Mouse (Mus musculus): ENCODE data around the gene Brat1.

The Brat1 gene

DNA sequence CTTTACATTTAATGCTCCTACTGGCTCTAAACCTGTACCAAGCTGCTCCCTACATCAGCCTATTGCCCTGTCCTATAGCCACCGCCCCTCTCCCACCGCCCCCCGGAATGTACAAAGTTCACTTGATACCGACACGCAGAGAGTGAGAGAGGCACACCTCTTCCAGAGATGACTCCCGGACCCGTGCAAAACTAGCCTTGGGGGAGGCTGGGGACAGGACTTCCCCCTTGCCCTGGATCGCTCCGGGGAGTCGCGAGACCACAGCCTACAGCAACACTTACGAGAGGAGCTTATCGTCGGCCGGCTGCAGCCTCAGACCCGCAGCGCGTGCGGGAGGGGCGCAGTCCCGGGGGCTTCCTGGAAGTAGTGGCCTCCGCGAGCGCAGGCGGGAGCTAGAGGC, 3.1 kb upstream of the Brat1 start:
- no peak for DNase-seq (ENCODE audit: low spot score in 2 of 2)

DNA sequence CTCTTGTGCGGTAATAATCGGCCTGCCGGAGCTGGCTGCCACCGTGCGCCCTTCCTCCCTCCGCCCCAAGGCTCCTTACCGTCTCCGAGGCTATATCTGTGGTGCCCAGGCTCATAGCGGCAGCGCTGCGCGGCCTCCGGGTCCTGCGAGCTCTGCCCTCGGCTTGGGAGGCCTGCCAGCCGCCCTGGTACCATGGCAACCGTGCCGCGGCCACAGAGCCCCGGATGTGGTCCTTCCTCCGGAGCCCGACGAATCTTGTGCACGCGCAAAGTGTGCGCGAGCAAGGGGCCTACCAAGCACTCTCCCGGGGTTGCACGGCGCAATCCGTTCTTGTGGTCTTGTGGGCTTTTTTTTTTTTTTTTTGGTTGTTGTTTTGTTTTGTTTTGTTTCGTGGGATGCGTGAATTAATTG, 2.7 kb upstream of the Brat1 start, which contains the start of gene Iqce:
Gene Iqce, minus strand, starts transcription at position 276 of the 411 bp plus-strand sequence.
- peak; percentile 91 for DNase-seq (ENCODE audit: low spot score in 2 of 2)

DNA sequence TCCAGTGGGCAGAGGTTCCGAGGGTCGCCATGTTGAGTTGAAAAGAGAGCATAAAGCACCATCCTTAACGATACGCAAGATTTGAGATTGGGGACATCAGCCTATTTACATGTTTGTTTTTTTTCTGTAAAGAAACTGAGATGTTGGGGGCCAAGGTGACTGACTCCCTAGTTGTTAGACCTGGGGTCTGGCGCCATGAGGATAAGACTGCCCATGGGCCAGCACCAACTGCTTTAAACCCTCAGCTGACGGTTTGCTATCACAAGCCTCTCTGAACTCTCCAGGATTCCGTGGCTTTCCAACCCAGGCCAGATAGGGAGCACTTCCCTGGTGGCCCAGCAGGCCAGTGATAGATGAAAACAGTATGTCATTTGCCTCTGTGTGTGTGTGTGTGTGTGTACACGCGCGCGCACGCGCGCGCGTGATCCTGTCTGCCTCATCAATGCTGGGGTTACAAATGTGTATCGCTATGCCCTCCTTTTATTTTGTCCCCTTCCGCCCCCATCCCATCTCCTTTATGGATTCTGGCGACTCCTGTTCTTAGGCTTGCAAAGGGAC, 2.1 kb upstream of the Brat1 start:
- no peak for DNase-seq (ENCODE audit: low spot score in 2 of 2)

DNA sequence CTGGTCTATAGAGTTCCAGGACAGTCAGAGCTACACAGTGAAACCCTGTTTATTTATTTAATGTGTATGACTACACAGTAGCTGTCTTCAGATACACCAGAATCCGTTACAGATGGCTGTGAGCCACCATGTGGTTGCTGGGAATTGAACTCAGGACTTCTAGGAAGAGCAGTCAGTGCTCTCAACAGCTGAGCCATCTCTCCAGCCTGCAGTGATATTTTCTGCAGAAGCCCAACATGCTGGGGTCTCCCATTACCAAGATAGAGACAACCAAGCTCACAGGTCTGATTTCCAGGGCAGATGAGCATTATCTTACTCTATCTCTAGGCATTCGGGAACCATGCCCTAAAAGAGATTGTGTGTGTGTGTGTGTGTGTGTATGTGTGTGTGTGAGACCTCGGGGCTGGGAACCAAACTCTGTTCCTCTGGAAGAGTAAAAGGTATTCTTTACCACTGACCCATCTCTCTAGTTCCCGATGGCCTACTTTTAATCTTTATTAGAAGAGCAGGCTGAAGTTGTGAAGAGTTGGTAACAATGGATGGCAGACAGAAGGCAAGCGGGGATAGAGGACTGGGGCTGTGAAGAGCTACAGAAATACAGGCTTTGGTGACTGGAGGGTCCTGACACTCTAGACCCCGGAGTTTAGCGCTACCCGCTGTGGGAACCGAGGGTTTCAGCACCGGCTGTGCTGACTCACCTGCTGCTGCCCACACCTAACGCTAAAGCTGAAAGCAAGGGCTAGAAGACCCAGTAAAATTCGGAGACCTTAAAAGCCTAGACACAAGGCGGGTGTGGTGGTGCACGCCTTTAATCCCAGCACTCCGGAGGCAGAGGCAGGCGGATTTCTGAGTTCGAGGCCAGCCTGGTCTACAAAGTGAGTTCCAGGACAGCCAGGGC, 1.1 kb upstream of the Brat1 start:
- peak in 1 of 2 experiments; percentile 42 for DNase-seq (ENCODE audit: low spot score in 2 of 2)

DNA sequence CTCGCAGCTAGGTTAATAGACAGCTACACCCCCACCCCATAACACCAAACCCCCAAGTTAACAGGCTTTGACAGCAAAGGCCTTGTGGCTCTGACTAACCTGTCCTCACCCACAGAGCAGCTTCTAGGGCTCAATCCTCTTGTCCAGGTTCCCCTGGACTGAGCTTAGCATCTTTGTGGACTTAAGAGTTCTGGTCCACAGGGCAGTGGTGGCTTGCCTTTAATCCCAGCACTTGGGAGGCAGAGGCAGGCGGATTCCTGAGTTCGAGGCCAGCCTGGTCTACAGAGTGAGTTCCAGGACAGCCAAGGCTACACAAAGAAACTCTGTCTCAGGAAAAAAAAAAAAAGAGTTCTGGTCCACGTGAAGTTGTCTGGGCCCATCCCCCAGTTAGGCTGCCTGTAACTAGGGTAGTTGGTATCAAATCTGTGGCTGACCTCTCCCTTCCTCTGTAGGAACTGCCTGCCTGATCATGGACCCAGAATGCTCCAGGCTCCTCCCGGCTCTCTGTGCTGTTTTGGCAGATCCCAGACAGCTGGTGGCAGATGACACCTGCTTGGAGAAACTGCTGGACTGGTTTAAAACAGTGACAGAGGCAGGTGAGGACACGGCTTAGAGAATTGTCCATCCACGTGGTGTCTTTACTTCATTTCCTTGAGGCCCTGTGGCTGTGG, 825 bp downstream of the Brat1 start:
- no peak for DNase-seq (ENCODE audit: low spot score in 2 of 2)

DNA sequence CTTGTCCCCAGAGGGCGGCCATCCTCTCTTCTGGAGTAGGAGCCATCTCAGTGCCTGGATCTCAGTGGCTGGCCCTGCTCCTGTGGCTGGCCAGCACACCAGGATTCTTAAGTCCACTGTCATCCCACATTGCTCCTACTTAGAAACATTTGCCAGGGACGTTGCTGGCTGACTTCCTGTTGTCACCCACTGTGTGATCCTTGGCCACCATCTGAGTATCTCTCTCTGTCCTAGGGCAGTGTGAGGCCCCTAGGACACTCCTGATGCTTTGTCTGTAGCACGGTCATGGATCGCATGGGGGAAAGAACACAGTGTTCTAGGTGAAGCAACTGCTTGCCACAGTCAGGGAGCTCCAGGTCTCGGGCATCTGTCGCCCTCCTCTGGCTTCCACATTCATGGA, 5.5 kb downstream of the Brat1 start:
- no peak for DNase-seq (ENCODE audit: low spot score in 2 of 2)

DNA sequence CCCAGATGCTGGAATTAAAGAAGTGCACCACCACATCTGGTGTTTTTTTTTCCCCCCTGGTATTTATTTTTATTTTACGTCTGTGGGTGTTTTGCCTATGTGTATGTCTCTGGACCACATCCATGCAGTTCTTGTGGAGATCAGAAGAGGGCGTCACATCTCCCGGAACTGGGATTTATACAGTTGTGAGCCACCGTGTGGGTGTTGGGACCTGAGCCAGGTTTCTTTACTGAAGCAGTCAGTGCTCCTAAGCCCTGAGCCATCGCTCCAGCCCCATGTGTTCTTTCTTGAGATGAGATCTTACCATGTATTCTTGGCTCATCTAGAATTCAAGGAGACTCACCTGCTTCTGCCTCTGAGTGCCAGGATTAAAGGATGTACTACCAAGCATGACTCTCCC, 6.2 kb downstream of the Brat1 start:
- DNase-seq (ENCODE audit: low spot score in 2 of 2) = no peak

DNA sequence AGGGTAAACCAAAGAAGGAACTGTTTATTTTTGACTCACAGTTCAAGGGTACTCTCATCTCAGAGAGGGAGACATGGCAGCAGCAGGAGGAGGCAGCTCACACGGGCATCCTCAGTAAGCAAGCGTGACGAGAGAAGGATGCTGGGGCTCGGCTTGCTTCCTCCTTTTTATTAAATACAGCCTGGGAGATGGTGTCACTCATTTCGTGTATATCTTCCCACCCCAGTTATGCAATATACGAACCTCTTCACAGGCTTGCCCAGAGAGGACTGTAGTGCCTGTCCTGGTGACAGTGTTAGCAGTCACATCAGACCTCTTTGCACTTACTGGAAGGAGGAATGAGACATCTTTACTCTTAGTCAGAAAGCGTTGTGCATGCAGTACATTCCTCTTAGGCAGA, 16.0 kb downstream of the Brat1 start:
- DNase-seq (ENCODE audit: low spot score in 2 of 2) = no peak

DNA sequence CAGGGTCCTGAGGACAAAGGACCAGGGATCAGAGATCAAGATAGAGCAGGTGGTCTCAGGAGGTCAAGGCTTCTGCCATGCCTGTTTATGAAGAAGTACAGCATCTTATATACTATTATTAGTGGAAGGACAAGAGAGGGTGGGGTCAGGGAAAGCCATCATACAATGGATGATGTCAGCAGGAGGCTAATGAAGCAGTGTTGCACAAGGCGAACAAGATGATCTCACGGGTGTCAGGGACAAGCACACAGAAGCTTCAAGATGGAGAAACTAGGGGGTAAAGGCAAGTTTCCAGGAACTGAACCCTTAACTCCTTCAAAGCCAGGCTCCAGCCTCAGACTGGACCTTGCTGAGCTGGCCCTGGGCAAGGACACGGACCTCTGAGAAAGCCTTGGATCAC, 17.3 kb downstream of the Brat1 start:
- DNase-seq (ENCODE audit: low spot score in 2 of 2) = no peak

DNA sequence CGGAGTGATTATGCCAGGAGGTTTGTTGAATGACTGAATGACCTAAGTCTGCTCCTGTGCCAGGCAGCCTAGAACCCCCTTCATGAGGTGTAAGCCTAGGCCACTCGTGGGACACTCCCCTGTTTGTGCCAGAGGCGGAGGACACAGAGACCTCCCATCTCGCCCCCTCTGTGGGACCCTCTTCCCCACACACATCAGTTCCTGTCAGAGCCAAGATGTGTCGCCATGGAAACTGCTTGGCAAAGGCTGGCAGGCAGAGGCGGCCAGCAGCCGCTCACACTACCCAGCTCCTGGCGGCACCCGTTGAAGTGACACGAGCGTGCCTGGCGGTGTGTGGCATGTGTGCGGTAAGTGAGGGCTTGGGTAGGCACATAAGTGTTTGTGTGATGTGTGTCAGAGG, 19.0 kb downstream of the Brat1 start, which contains the start of gene Amz1:
Gene Amz1, plus strand, starts transcription at position 306 of the 400 bp plus-strand sequence.
- peak; percentile 66 to 72 for DNase-seq (ENCODE audit: low spot score in 2 of 2)

DNA sequence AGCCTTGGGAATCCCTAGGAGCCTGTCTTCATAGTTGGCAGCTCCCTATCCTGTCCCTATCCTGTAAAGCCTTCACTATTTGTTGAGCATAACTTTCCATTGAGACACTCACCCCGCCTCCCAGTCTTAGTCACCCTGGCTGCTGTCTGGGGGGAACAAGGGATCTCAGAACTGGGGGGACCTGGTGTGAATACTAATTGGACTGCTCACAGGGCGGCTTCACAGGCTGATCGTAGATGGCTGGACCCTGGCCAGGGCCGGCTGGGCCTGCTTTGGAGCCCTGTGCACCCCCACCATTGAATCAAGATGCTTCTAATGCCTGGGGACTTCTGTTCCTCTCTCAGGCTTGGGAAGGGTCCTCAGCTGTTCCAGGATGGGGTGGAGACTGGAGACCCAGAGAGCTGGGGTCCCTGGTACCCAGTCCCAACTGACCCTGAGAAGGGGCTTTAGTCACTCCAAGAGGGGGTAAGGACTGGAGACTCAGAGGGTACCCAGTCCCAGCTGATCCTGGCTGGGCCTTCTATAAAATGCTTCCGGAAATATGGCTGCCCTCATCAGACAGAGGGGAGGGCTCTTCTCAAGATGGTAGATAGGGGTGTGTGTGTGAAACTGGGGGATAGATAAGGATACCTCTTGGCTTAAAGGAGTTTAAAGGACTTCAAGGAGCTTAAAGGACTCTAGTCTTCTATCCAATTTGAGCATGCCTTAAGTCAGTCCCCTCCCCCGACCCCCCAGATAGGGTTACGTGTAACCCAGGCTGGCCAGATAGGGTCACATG, 21.4 kb downstream of the Brat1 start:
- DNase-seq (ENCODE audit: low spot score in 2 of 2) = peak; percentile 53 to 68

DNA sequence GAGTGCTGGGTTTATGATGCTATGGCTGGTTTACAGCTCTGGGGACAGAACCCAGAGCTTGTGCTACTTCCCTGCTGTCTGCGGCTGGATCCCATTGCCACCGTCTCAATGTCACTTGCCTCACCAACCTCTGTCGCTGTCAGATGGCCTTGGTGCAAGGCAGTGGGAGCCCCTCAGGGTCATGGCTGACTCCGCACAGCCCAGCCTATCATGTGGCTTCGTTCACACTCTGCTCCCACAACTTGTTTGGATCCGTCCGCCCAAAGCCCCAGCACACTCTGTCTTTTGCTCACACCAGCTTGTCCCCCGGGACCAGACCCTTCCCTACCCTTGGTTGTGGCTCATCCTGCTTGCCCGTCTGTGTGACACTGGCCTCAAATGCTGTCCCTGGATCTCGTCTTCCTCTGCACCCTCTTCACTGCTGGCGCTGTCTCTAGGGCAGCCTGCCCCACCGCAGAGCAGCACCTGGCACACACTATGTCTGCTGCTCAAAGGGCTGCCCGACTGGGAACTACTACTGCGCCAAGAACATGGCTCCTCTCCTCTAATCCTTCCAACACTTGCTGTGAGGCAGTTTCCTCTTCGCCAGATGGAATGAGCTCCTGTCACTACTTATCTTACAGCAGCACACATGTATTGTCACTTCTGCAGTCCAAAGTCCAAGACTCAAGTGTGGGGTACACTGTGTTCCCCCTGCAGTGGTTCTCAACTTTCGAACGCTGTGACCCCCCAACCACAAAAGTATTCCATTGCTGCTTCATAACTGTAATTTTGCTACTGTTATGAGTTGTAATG, 22.3 kb downstream of the Brat1 start:
- DNase-seq (ENCODE audit: low spot score in 2 of 2) = no peak

DNA sequence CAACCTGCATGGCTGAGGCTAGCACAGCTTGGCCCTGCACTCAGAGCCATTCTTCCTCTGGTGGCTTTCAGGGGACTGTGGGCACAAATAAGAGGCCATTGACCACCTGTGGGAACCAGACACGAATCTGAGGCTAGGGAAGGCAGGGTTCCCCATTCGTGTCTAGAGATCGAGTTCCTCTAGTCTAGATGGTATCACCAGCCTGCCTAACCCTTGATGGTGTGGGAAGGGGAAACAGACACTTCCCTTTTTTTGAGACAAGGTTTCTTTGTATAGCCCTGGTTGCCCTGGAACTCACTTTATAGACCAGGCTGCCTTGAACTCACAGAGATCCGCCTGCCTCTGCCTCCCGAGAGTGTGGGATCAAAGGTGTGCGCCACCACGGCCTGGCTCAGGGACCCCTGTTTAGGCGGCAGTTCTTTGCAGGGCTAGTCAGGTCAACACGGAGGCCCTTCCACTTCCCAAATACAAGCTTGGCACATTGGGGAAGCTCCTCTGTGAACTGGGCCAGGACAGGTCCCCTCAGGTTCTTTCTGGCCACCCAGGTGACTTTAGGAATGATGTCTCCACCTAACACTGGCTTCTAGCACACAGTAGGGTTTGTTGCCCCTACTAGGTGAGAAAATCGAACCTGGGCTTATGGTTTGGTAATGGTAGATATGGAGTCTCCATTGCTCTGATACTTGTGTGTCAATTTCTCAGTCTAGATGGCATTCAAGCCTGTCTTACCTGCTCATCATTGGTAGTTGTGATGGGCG, 26.4 kb downstream of the Brat1 start:
- no peak for DNase-seq (ENCODE audit: low spot score in 2 of 2)

DNA sequence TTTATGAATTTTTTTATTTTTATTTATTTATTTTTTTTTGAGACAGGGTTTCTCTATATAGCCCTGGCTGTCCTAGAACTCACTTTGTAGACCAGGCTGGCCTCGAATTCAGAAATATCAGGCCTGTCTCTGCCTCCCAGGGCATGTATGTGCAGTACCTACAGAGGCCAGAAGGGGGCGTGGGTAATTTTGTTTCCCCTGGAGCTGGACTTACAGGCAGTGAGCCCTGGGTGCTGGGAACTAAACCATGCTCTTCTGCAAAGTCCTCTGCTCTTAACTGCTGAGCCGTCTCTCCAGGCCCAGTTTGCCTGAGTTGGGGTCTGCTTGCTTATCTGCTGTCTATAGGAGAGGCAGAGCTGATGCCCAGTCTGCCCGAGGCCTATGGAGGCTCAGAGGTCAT, 27.4 kb downstream of the Brat1 start:
- no peak for DNase-seq (ENCODE audit: low spot score in 2 of 2)

DNA sequence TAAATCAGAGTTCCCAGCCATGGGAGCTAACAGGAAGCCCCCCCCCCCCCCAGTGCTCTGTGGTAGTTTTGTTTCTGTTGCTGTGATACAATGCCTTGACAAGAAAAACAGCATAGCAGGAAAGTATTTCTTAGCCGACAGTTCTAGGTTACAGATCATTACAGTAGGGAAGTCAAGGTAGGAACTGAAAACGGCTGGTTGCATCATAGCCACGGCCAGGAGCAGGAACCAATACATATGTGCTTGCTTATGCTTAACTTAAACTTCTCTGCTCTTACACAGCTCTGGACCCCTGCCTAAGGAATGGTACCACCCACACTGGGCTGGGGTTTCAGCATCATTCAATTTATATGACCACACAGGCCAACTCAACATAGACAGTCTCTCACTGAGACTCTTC, 28.5 kb downstream of the Brat1 start:
- no peak for DNase-seq (ENCODE audit: low spot score in 2 of 2)

DNA sequence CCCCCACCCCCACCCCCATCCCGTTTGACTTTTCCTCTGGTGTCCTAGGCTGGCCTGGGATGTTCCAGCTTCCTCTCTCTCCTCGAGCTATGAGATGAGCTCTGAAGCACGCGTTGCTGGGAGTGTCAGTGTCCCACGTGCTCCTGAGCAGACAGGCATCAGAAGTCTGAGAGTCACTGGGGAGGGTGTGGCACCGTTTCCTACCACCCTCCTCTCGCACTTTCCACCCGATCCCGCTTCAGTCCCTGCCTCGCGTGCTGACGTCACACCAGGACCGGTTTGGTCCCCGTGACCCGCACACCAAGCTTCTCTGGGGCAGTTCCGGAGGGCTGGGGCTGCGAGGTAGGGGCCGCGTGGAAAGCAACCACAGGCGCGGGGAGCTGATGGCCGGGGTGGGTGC, 30.5 kb downstream of the Brat1 start:
- DNase-seq (ENCODE audit: low spot score in 2 of 2) = no peak

DNA sequence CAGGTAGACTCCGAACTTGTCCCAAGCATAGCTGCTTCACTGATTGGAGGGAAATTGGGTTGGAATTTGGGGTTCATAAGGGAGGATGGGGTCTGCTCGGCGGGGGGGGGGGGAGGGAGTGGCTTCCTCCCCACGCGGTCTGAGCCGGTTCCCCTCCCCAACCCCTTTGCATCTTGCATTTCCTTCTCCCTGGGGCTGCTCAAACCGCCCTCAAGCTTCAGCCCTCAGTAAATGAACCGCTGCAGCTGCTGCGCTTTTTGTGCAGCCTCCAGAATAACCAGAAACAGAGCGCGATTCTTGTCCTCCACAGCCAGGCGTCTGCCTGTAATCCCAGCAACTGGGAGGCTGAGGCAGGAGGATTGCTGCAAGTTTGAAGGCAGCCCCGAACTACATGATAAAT, 31.4 kb downstream of the Brat1 start:
- DNase-seq (ENCODE audit: low spot score in 2 of 2) = no peak

DNA sequence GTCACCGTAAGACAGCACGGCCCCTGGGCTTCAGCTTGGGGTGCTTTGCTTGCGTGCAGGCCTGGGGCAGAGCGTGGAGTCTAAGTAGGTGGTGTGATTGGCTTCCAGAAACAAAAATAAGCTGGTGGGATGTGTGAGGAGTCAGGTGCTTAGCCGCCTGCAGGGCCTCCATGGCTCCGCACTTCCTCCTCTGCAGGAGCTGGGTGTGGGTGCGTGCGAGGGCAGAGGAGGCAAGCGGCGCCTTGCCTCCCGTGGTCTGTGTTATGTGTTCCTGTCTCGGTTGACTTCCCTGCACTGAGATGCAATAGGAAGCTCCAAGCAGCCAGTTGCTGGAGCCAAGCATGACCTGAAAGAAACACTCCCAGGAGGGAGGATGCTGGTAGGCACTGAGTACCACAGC, 35.0 kb downstream of the Brat1 start:
- DNase-seq (ENCODE audit: low spot score in 2 of 2) = no peak

DNA sequence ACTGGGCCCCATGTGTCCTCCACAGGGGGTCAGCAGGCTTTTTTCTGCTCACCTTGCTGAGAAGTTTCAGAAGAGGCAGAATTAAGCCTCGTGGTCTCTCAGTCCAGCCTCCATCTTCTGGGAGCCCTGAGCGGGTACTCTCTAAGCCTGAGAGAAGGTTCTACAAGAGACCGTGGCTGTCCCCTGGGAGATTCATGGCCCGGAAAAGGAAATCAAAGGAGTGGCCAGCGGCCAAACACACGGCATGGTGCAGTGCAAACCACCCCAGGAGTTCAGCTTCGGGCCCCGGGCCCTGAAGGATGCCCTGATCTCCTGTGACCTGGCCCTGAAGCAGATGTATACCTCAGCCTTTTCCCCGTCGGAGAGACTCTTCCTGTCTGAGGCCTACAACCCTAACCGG, 36.2 kb downstream of the Brat1 start:
- DNase-seq (ENCODE audit: low spot score in 2 of 2) = no peak

DNA sequence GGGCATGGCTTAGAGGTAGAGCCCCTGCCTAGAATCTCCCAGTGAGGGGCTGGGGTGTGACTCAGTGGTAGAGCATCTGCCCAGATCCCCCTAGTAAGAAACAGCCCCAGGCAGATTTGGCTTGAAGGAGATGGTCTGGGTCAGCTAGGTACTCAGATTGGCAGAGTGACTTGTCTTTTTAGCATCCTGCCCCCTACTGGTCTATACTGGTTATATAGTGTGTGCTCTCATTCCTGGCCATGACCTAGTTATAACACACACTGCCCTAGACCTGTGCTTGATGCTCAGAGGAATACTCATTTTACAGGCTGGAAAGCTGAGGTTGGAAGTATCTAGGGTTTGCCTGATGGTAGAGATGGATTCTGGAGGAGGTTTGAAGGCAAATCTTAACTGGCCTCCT, 37.1 kb downstream of the Brat1 start:
- no peak for DNase-seq (ENCODE audit: low spot score in 2 of 2)

Data from frontal cortex, postnatal 14 days (tissue).